Mouse (Mus musculus) stomach, embryonic 14.5 days (tissue): ENCODE results near the gene Kcnq1. TPM values are rescaled to one million over a fixed set of nuclear protein-coding genes. Genes with fewer than 3 reads are reported as not detected.

Experiments used
- ATAC-seq: fragments of 200-750 bp; cut with Nextera tagmentation; 2 replicates; pipeline ENCODE4 v1.8.0; 2017; ENCODE audit warnings: low read depth, moderate TSS enrichment; ENCODE audit not compliant: insufficient number of reproducible peaks, insufficient read depth, low FRiP score
- H3K27ac ChIP-seq: fragments of 300-500 bp; sonication (generic); 2 replicates; pipeline ENCODE4 v1.5.1; 2014; ENCODE audit warnings: mild to moderate bottlenecking, low read length, moderate library complexity, mixed read lengths
- H3K27me3 ChIP-seq: fragments of 300-500 bp; sonication (generic); 2 replicates; pipeline ENCODE4 v1.6.1; 2014; ENCODE audit warnings: low read length, control low read depth, mixed read lengths; ENCODE audit not compliant: control insufficient read depth, insufficient read depth
- H3K36me3 ChIP-seq: fragments of 300-500 bp; sonication (generic); 2 replicates; pipeline ENCODE4 v1.6.1; 2014; ENCODE audit warnings: mild to moderate bottlenecking, control low read depth, low read length, moderate library complexity, mixed read lengths; ENCODE audit not compliant: control insufficient read depth, insufficient read depth
- H3K4me1 ChIP-seq: fragments of 300-500 bp; sonication (generic); 2 replicates; pipeline ENCODE4 v1.6.1; 2014; ENCODE audit warnings: low read length, control low read depth, mixed read lengths; ENCODE audit not compliant: control insufficient read depth, insufficient read depth
- H3K4me2 ChIP-seq: fragments of 300-500 bp; sonication (generic); replicated peaks from 2 replicates; pipeline ENCODE4 v1.6.1; 2014; ENCODE audit warnings: low read depth, low read length, control low read depth
- H3K4me3 ChIP-seq: fragments of 300-500 bp; sonication (generic); 2 replicates; pipeline ENCODE4 v1.5.1; 2014; ENCODE audit warnings: low read depth, low read length, control low read depth
- H3K9ac ChIP-seq: fragments of 300-500 bp; sonication (generic); replicated peaks from 2 replicates; pipeline ENCODE4 v1.6.1; 2014; ENCODE audit warnings: low read depth, mild to moderate bottlenecking, control low read depth, low read length, moderate library complexity, mixed read lengths
- H3K9me3 ChIP-seq: fragments of 300-500 bp; sonication (generic); 2 replicates; pipeline ENCODE4 v1.6.1; 2016; ENCODE audit warnings: low read depth, low read length, control low read depth; ENCODE audit not compliant: control insufficient read depth
- WGBS: fragments of 180-500 bp; shearing (Covaris S2); extraction: QIAGEN DNeasy Blood & Tissue Kit; methylation state at CpG from one replicate; pipeline ENCODE4 v1.1.7; 2014; 5-methylcytosine and 5-hydroxymethylcytosine counted together
- polyA plus RNA-seq: library from polyadenylated mRNA; unstranded; fragments of >200 nt; fragmentation: Nextera tagmentation; extraction: Ambion mirVana; gene quantifications from 2 replicates; pipeline ENCODE4 v1.2.1, GENCODE M21; 2014

The Kcnq1 gene
- polyA plus RNA-seq, 1 experiment from 2014 or later = 4.2 TPM

GRCm38 (mm10) chr7:143075394-143075793 is 30.8 kb upstream of the Kcnq1 start:
- Histone ChIP-seq H3K27me3 (no peaks in the 10 kb centered on the region), H3K36me3 (peaks cover 21% of the 10 kb centered on the region), H3K9ac (no peak overlapping the region), H3K4me1 (peaks cover 5% of the 10 kb centered on the region; the same call in 1 of the 2 replicates), H3K4me3 (no peak overlapping the region), H3K9me3 (no peaks in the 10 kb centered on the region), H3K27ac (no peak overlapping the region), H3K4me2 (no peak overlapping the region)
- no peak for ATAC-seq
- WGBS = 60% methylated on average over 5 of the region's 5 CpGs

- H3K9me3 ChIP-seq = no peaks in the 10 kb centered on the region
- no peak overlapping the region for H3K4me3 ChIP-seq
- no peak overlapping the region for H3K4me2 ChIP-seq
- no peak overlapping the region for H3K27ac ChIP-seq
- 72% methylated on average over 2 of the region's 2 CpGs for WGBS
- H3K4me1 ChIP-seq = no peaks in the 10 kb centered on the region
- no peak for ATAC-seq
- no peaks in the 10 kb centered on the region for H3K27me3 ChIP-seq
- no peak overlapping the region for H3K9ac ChIP-seq
- H3K36me3 ChIP-seq = peaks cover 21% of the 10 kb centered on the region
Measured at GRCm38 (mm10) chr7:143077351-143077750, 28.8 kb upstream of the Kcnq1 start.

- H3K27me3 ChIP-seq = no peaks in the 10 kb centered on the region
- H3K4me1 ChIP-seq = 0 out of 2 replicates have a peak, but pooled peaks cover 3% of the 10 kb centered on the region
- H3K9me3 ChIP-seq = no peaks in the 10 kb centered on the region
- H3K27ac ChIP-seq = no peak overlapping the region
- H3K4me3 ChIP-seq = no peak overlapping the region
- H3K4me2 ChIP-seq = no peak overlapping the region
- ATAC-seq = no peak
- peaks cover 9% of the 10 kb centered on the region for H3K36me3 ChIP-seq
- 58% methylated on average over 6 of the region's 6 CpGs for WGBS
- no peak overlapping the region for H3K9ac ChIP-seq
Measured at GRCm38 (mm10) chr7:143082024-143082423, 24.1 kb upstream of the Kcnq1 start.

GRCm38 (mm10) chr7:143083708-143084107 is 22.5 kb upstream of the Kcnq1 start:
- Histone ChIP-seq H3K36me3 (peaks cover 5% of the 10 kb centered on the region), H3K9me3 (no peaks in the 10 kb centered on the region), H3K27me3 (no peaks in the 10 kb centered on the region), H3K4me3 (no peak overlapping the region), H3K4me1 (0 out of 2 replicates have a peak, but pooled peaks cover 6% of the 10 kb centered on the region), H3K27ac (no peak overlapping the region), H3K4me2 (no peak overlapping the region), H3K9ac (no peak overlapping the region)
- ATAC-seq = no peak
- 83% methylated on average over 2 of the region's 2 CpGs for WGBS

GRCm38 (mm10) chr7:143086366-143086765 is 19.8 kb upstream of the Kcnq1 start:
- H3K4me3 ChIP-seq = peak overlapping the region; percentile 29
- no peaks in the 10 kb centered on the region; the same call in 1 of the 2 replicates for H3K36me3 ChIP-seq
- peak overlapping the region; percentile 91 for H3K27ac ChIP-seq
- ATAC-seq = 0 out of 2 replicates have a peak, but pooled peaks have one; percentile 26
- H3K4me1 ChIP-seq = 0 out of 2 replicates have a peak, but pooled peaks cover 6% of the 10 kb centered on the region
- WGBS = 33% methylated on average over 2 of the region's 2 CpGs
- H3K9ac ChIP-seq = peak overlapping the region; percentile 34
- no peaks in the 10 kb centered on the region for H3K9me3 ChIP-seq
- H3K27me3 ChIP-seq = no peaks in the 10 kb centered on the region
- H3K4me2 ChIP-seq = peak overlapping the region; percentile 43

- Histone ChIP-seq H3K36me3 (no peaks in the 10 kb centered on the region; the same call in 1 of the 2 replicates), H3K9me3 (no peaks in the 10 kb centered on the region), H3K4me3 (peak overlapping the region; percentile 29), H3K27ac (peak overlapping the region; percentile 91), H3K4me2 (peak overlapping the region; percentile 43), H3K4me1 (0 out of 2 replicates have a peak, but pooled peaks cover 6% of the 10 kb centered on the region), H3K9ac (peak overlapping the region; percentile 34; the same call in 1 of the 2 replicates), H3K27me3 (no peaks in the 10 kb centered on the region)
- WGBS = 23% methylated on average over 4 of the region's 4 CpGs
- peak; percentile 91 for ATAC-seq
Measured at GRCm38 (mm10) chr7:143087070-143087579, 19.0 kb upstream of the Kcnq1 start.

- ATAC-seq = no peak
- 61% methylated on average over 3 of the region's 3 CpGs for WGBS
- Histone ChIP-seq H3K4me1 (no peaks in the 10 kb centered on the region), H3K27ac (no peak overlapping the region), H3K27me3 (no peaks in the 10 kb centered on the region), H3K9ac (no peak overlapping the region; the same call in 1 of the 2 replicates), H3K9me3 (no peaks in the 10 kb centered on the region), H3K4me2 (no peak overlapping the region), H3K36me3 (no peaks in the 10 kb centered on the region), H3K4me3 (no peak overlapping the region)
Measured at GRCm38 (mm10) chr7:143093847-143094246, 12.3 kb upstream of the Kcnq1 start.

GRCm38 (mm10) chr7:143094592-143095553 is 11.3 kb upstream of the Kcnq1 start, which contains the start of gene Trpm5:
Trpm5 (minus strand) TSS chr7:143094642.
- Histone ChIP-seq H3K9me3 (no peaks in the 10 kb centered on the region), H3K4me2 (no peak within 1 kb of the TSS), H3K4me3 (no peak within 1 kb of the TSS), H3K27me3 (no peaks in the 10 kb centered on the region), H3K27ac (no peak within 1 kb of the TSS), H3K9ac (no peak within 1 kb of the TSS; the same call in 1 of the 2 replicates), H3K4me1 (no peaks in the 10 kb centered on the region), H3K36me3 (no peaks in the 10 kb centered on the region)
- peak; percentile 56; the same call in 1 of the 2 replicates for ATAC-seq
- 41% methylated on average over 10 of the region's 10 CpGs for WGBS
